Mouse (Mus musculus): ENCODE results near the gene Cenpp.
A peak's percentile ranks its signal among the peaks of the same experiment; 100 is the strongest.

The Cenpp gene

GRCm38 (mm10) chr13:49461458-49462132 is 191.0 kb downstream of the Cenpp start:
- DNase-seq (ENCODE audit: low spot score), result no peak

- no peak for DNase-seq (ENCODE audit: low spot score)
Measured at GRCm38 (mm10) chr13:49460692-49461414, 191.7 kb downstream of the Cenpp start.

GRCm38 (mm10) chr13:49460276-49460675 is 192.3 kb downstream of the Cenpp start:
- no peak for DNase-seq (ENCODE audit: low spot score)

- peak; percentile 86 for DNase-seq (ENCODE audit: low spot score)
Measured at GRCm38 (mm10) chr13:49449318-49449749, 203.3 kb downstream of the Cenpp start.

- DNase-seq (ENCODE audit: low spot score), result no peak
Measured at GRCm38 (mm10) chr13:49444451-49444850, 208.1 kb downstream of the Cenpp start.

- no peak for DNase-seq (ENCODE audit: low spot score)
Measured at GRCm38 (mm10) chr13:49436170-49436569, 216.4 kb downstream of the Cenpp start.

GRCm38 (mm10) chr13:49435745-49436144 is 216.8 kb downstream of the Cenpp start:
- DNase-seq (ENCODE audit: low spot score), result no peak

- DNase-seq (ENCODE audit: low spot score), result no peak
Measured at GRCm38 (mm10) chr13:49433268-49434029, 219.1 kb downstream of the Cenpp start.

GRCm38 (mm10) chr13:49430529-49430928 is 222.1 kb downstream of the Cenpp start:
- DNase-seq (ENCODE audit: low spot score), result no peak

- no peak for DNase-seq (ENCODE audit: low spot score)
Measured at GRCm38 (mm10) chr13:49428042-49428675, 224.4 kb downstream of the Cenpp start.

GRCm38 (mm10) chr13:49426736-49427135 is 225.8 kb downstream of the Cenpp start:
- no peak for DNase-seq (ENCODE audit: low spot score)

GRCm38 (mm10) chr13:49421959-49422358 is 230.6 kb downstream of the Cenpp start:
- no peak for DNase-seq (ENCODE audit: low spot score)

GRCm38 (mm10) chr13:49421606-49421917 is 231.0 kb downstream of the Cenpp start:
- peak; percentile 14 for DNase-seq (ENCODE audit: low spot score)

GRCm38 (mm10) chr13:49420754-49421605 is 231.6 kb downstream of the Cenpp start, which contains the start of gene Ippk:
Gene Ippk (plus strand): TSS chr13:49421249.
- DNase-seq (ENCODE audit: low spot score), result peak; percentile 98

Measured in embryo, embryonic 10.5 days (tissue).